Mouse (Mus musculus): Measurements from ENCODE around the gene Tdpoz3. TPM values are rescaled to one million over a fixed set of nuclear protein-coding genes. Genes with fewer than 3 reads are reported as not detected.
"Not testable (repeated sequence)": the region's sequence is repeated elsewhere in the genome, so short reads cannot be mapped to it uniquely, and the experiment has no call there.

Tdpoz3 gene
- total RNA-seq (2014; rRNA removed) (not detected in 2 replicates), polyA plus RNA-seq (2015; fragmentation: Nextera tagmentation; extraction: Ambion mirVana) (not detected in 2 replicates)

DNA sequence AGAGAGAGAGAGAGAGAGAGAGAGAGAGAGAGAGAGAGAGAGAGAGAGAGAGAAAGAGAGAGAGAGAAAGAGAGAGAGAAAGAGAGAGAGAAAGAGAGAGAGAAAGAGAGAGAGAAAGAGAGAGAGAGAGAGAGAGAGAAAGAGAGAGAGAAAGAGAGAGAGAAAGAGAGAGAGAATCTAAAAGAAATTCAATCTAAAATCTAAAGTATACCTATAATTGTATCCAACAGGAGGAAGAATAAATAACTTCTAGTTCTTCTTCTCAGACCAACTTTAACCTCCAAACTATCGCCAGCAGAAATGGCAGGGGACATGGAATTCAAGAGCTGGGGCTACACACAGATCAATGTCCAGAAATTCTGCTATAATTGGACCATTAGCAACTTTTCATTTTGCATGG, at the start of gene Tdpoz3:
Gene Tdpoz3 (plus strand): TSS at position 301 of the 400 bp plus-strand sequence.
- not testable (repeated sequence) for H3K4me1 ChIP-seq (ENCODE audit: insufficient read depth, low read length); ATAC-seq

GRCm38 (mm10) chr3:93796098-93796497, 29.7 kb upstream of the Tdpoz3 start, which contains the start of gene Tdpoz4:
Gene Tdpoz4 (plus strand): TSS chr3:93796398.
- H3K27me3 ChIP-seq (ENCODE audit: insufficient read depth, low read length); DNase-seq (ENCODE audit: low spot score); H3K4me3 ChIP-seq (ENCODE audit: low read length); H3K4me2 ChIP-seq (ENCODE audit: low read depth, low read length); H3K9ac ChIP-seq (replicated peaks; ENCODE audit: low read length); H3K36me3 ChIP-seq (ENCODE audit: insufficient read depth, low read length); ATAC-seq; H3K4me1 ChIP-seq (ENCODE audit: insufficient read depth, low read length); H3K27ac ChIP-seq; H3K9me3 ChIP-seq (ENCODE audit: low read length): not testable (repeated sequence)

More for the DNA sequence above, at the start of gene Tdpoz3:
- 95% methylated on average over 1 of the region's 1 CpGs for WGBS
- H3K36me3 ChIP-seq (ENCODE audit: insufficient read depth, low read length); H3K27me3 ChIP-seq (ENCODE audit: insufficient read depth, low read length); H3K4me2 ChIP-seq (ENCODE audit: low read depth, low read length); H3K9ac ChIP-seq (replicated peaks; ENCODE audit: low read length); DNase-seq (ENCODE audit: low spot score); H3K4me3 ChIP-seq (ENCODE audit: low read length); H3K27ac ChIP-seq; H3K9me3 ChIP-seq (ENCODE audit: low read length): not testable (repeated sequence)

DNA sequence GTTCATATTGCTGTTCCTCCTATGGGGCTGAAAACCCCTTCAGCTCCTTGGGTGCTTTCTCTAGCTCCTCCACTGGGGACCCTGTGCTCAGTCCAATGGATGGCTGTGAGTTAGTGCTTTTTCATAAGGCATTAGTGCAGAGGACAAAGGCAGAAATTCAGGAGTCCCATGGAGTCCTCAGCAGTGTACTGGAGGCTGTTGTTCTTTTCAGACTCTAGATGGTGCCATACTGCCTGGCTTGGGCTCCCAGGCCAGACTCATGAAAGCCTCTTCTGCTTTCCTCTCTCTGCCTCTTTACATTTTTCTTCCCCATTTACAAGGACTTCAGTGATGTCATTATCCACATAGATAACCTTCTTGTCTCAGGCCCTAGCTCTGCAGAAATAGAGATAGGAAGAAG, 12.5 kb upstream of the Tdpoz3 start:
- H3K9ac ChIP-seq (replicated peaks; ENCODE audit: low read length); H3K4me1 ChIP-seq (ENCODE audit: insufficient read depth, low read length); H3K27ac ChIP-seq; H3K27me3 ChIP-seq (ENCODE audit: insufficient read depth, low read length); H3K4me2 ChIP-seq (ENCODE audit: low read depth, low read length); H3K4me3 ChIP-seq (ENCODE audit: low read length); H3K9me3 ChIP-seq (ENCODE audit: low read length); H3K36me3 ChIP-seq (ENCODE audit: insufficient read depth, low read length): not testable (repeated sequence)
- peak; percentile 49 for TF ChIP-seq CTCF (IDR thresholded peaks at IDR 0.05; ENCODE audit: low read depth)
- DNase-seq (ENCODE audit: low spot score) (peak; percentile 17), ATAC-seq (peak; percentile 82)

- not testable (repeated sequence) for H3K27me3 ChIP-seq (ENCODE audit: insufficient read depth, low read length); H3K36me3 ChIP-seq (ENCODE audit: insufficient read depth, low read length); H3K9ac ChIP-seq (replicated peaks; ENCODE audit: low read length); H3K4me2 ChIP-seq (ENCODE audit: low read depth, low read length); H3K4me1 ChIP-seq (ENCODE audit: insufficient read depth, low read length); H3K9me3 ChIP-seq (ENCODE audit: low read length); ATAC-seq; H3K27ac ChIP-seq; DNase-seq (ENCODE audit: low spot score); H3K4me3 ChIP-seq (ENCODE audit: low read length)
- WGBS, result 59% methylated on average over 8 of the region's 8 CpGs
Observed at GRCm38 (mm10) chr3:93858957-93859356, 33.1 kb downstream of the Tdpoz3 start.

GRCm38 (mm10) chr3:93870635-93871034, 44.8 kb downstream of the Tdpoz3 start:
- not testable (repeated sequence) for H3K27me3 ChIP-seq (ENCODE audit: insufficient read depth, low read length); H3K36me3 ChIP-seq (ENCODE audit: insufficient read depth, low read length); DNase-seq (ENCODE audit: low spot score); H3K9me3 ChIP-seq (ENCODE audit: low read length); H3K4me2 ChIP-seq (ENCODE audit: low read depth, low read length); H3K9ac ChIP-seq (replicated peaks; ENCODE audit: low read length); H3K4me3 ChIP-seq (ENCODE audit: low read length); H3K4me1 ChIP-seq (ENCODE audit: insufficient read depth, low read length); ATAC-seq; H3K27ac ChIP-seq
- 94% methylated on average over 7 of the region's 8 CpGs for WGBS

Other genes starting within 250 kb of the Tdpoz3 start
- gene Tdpoz2, start 173.3 kb upstream of the Tdpoz3 start, total RNA-seq (2014; rRNA removed), result not detected in 2 replicates
- not detected in 2 replicates for gene Tdpoz2, start 173.3 kb upstream of the Tdpoz3 start, polyA plus RNA-seq (2015; fragmentation: Nextera tagmentation; extraction: Ambion mirVana)
- not detected in 2 replicates for gene Tdpoz1, start 149.7 kb upstream of the Tdpoz3 start, total RNA-seq (2014; rRNA removed)
- not detected in 2 replicates for gene Tdpoz1, start 149.7 kb upstream of the Tdpoz3 start, polyA plus RNA-seq (2015; fragmentation: Nextera tagmentation; extraction: Ambion mirVana)
- not detected in 2 replicates for gene Gm37596, start 132.9 kb upstream of the Tdpoz3 start, total RNA-seq (2014; rRNA removed)
- gene Gm37596, start 132.9 kb upstream of the Tdpoz3 start, polyA plus RNA-seq (2015; fragmentation: Nextera tagmentation; extraction: Ambion mirVana), result not detected in 2 replicates
- gene Gm5773, start 53.0 kb upstream of the Tdpoz3 start, total RNA-seq (2014; rRNA removed), result not detected in 2 replicates
- not detected in 2 replicates for gene Gm5773, start 53.0 kb upstream of the Tdpoz3 start, polyA plus RNA-seq (2015; fragmentation: Nextera tagmentation; extraction: Ambion mirVana)
- gene Tdpoz4, start 29.6 kb upstream of the Tdpoz3 start, total RNA-seq (2014; rRNA removed), result not detected in 2 replicates
- gene Tdpoz4, start 29.6 kb upstream of the Tdpoz3 start, polyA plus RNA-seq (2015; fragmentation: Nextera tagmentation; extraction: Ambion mirVana), result not detected in 2 replicates
- gene Gm9117, start 117.5 kb downstream of the Tdpoz3 start, total RNA-seq (2014; rRNA removed), result not detected in 2 replicates
- gene Gm9117, start 117.5 kb downstream of the Tdpoz3 start, polyA plus RNA-seq (2015; fragmentation: Nextera tagmentation; extraction: Ambion mirVana), result not detected in 2 replicates
- gene Tdpoz5, start 135.3 kb downstream of the Tdpoz3 start, total RNA-seq (2014; rRNA removed), result not detected in 2 replicates
- not detected in 2 replicates for gene Tdpoz5, start 135.3 kb downstream of the Tdpoz3 start, polyA plus RNA-seq (2015; fragmentation: Nextera tagmentation; extraction: Ambion mirVana)
- not detected in 2 replicates for gene Gm9125, start 228.9 kb downstream of the Tdpoz3 start, total RNA-seq (2014; rRNA removed)
- gene Gm9125, start 228.9 kb downstream of the Tdpoz3 start, polyA plus RNA-seq (2015; fragmentation: Nextera tagmentation; extraction: Ambion mirVana), result not detected in 2 replicates
- not detected in 2 replicates for gene Gm10697, start 246.6 kb downstream of the Tdpoz3 start, total RNA-seq (2014; rRNA removed)
- not detected in 2 replicates for gene Gm10697, start 246.6 kb downstream of the Tdpoz3 start, polyA plus RNA-seq (2015; fragmentation: Nextera tagmentation; extraction: Ambion mirVana)

All from hindbrain, postnatal 0 days (tissue).